Mouse (Mus musculus) adrenal gland, postnatal 36 days (tissue): ENCODE measurements around the gene Pitpnm1. TPM values are rescaled to one million over a fixed set of nuclear protein-coding genes. Genes with fewer than 3 reads are reported as not detected.
A peak's percentile ranks its signal among the peaks of the same experiment; 100 is the strongest.

ENCODE experiments used
- DNase-seq, 2 experiments: peaks; one replicate each; pipeline ENCODE4 v3.0.0; 2021; ENCODE audit warnings: mixed read lengths in 1 of 2
- total RNA-seq, 2 experiments: library from RNA; stranded (reverse); gene quantifications; 2 replicates each; pipeline ENCODE4 v1.2.3; 2021

The Pitpnm1 gene
- total RNA-seq, 2 experiments from 2014 or later, result 59.7 to 158 TPM

DNA sequence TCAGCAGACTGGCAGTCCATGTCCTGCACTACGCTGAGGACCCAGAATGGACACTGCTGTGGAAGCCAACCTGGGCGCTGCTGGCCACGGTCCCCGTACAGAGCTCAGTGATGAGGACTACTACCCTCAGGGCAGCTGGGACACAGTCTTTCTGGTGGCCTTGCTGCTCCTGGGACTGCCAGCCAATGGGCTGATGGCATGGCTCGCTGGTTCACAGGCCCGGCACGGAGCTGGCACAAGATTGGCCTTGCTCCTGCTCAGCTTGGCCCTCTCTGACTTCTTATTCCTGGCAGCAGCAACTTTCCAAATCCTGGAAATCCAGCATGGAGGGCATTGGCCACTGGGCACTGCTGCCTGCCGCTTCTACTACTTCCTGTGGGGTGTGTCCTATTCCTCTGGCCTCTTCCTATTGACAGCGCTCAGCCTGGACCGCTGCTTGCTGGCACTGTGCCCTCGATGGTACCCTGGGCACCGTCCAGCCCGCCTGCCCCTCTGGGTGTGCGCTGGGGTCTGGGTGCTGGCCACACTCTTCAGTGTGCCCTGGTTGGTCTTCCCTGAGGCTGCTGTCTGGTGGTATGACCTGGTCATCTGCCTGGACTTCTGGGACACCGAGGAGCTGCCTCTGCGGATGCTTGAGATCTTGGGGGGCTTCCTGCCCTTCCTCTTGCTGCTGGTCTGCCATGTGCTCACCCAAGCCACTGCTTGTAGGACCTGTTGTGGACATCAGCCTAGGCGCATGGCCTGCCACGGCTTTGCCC lies 42.8 kb downstream of the Pitpnm1 start:
- no peak for DNase-seq

- DNase-seq, result no peak
Observed at GRCm38 (mm10) chr19:4143759-4144268, 44.0 kb downstream of the Pitpnm1 start, which contains the start of gene Cabp4. Cabp4 (minus strand) TSS chr19:4144033.

DNA sequence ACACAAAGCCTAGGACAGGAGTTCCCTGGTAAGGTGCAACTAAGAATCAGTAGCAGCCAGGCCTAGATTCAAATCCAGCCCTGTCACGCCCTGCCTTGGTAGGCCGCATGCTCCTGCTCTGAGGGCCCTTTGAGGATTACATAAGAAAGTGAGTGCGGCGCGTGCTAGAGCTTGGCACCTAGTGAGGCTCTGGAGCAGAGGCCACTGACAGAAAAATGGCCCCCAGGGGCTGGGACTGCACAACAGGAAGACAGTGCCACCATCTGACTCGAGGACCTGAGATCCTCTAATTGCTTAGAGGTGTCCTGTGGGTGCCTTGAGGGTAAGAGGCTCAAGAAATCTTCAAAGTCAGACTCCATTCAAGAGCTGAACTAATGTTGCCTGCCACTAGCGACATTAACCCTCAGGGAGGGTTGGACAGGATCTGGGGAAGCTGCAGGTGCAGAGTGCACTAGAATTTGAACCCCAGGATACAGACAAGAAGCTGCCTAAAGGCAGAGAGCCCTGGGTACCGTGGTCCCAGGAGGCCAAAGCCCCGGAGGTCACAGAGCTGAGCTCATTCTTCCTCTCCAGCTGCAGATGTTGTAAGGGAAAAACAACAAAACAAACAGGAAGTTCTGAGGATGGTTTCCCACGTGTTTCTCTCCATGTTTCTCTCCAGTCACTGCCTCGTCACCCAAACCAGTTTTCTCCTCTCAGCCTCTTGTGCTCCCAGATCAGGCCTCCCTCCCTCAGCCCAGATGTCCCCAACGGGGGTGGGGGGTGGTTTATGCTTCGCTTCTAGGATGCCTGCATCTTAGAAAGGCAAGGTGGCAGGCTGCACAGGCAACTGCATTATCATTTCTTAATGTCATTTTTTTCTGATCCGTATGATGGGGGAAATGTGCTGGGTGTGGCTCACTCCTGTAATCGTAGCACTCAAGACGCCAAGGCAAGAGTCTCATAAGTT lies 45.0 kb downstream of the Pitpnm1 start:
- no peak for DNase-seq

GRCm38 (mm10) chr19:4145936-4146335 lies 46.1 kb downstream of the Pitpnm1 start:
- DNase-seq, result no peak

GRCm38 (mm10) chr19:4146366-4147021 lies 46.7 kb downstream of the Pitpnm1 start:
- no peak for DNase-seq

GRCm38 (mm10) chr19:4147022-4147405 lies 47.2 kb downstream of the Pitpnm1 start:
- no peak for DNase-seq

GRCm38 (mm10) chr19:4147782-4148490 lies 48.1 kb downstream of the Pitpnm1 start:
- no peak for DNase-seq

DNA sequence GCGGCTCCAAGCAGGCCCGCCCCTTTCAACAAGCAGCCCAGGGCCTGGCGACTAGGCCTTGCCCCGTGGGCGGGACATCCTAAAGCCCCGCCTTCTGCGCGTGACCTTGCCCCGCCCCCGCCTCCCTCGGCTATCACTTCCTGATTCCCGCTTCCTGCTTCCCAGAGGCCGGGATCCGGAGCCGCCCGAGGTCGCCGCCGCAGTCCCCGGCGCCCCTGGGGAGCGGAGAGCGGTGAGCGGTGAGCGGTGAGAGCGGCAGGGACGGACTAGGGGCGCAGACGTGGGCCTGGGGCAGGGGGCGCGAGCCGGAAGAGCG lies 48.7 kb downstream of the Pitpnm1 start, which contains the start of gene Coro1b:
Gene Coro1b (plus strand): TSS at position 129 of the 316 bp plus-strand sequence.
- DNase-seq, result peak; percentile 98 to 99

- DNase-seq, result no peak
Observed at GRCm38 (mm10) chr19:4148819-4149218, 49.0 kb downstream of the Pitpnm1 start.

- no peak for DNase-seq
Observed at GRCm38 (mm10) chr19:4149283-4149682, 49.5 kb downstream of the Pitpnm1 start.

DNA sequence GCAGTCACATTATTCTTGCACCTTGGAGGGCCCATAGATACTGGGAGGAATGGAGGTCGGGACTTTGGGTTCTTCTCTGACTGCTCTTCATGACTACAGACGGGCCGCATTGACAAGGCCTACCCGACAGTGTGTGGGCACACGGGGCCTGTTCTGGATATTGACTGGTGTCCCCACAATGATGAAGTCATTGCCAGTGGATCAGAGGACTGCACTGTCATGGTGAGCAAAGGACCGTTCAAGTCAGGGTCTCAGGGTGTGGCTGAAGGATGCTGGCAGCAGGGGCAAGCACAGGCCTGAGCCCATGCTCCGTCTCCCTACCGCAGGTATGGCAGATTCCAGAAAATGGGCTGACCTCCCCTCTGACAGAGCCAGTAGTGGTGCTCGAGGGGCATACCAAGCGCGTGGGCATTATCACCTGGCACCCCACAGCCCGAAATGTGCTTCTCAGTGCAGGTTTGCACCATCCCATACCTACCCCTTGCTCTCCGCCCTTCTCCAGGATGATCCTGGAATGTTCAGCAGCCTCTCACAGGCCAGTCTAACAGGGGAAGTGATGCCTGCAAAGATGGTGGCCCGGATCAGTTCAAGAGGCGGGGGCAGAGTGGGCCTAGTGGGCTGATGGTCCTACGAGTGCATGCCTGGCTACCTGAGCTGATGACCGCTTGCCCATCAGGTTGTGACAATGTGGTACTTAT lies 50.1 kb downstream of the Pitpnm1 start:
- no peak for DNase-seq

GRCm38 (mm10) chr19:4150567-4151487 lies 51.0 kb downstream of the Pitpnm1 start:
- DNase-seq, result no peak

- DNase-seq, result no peak
Observed at GRCm38 (mm10) chr19:4151488-4151860, 51.7 kb downstream of the Pitpnm1 start.

DNA sequence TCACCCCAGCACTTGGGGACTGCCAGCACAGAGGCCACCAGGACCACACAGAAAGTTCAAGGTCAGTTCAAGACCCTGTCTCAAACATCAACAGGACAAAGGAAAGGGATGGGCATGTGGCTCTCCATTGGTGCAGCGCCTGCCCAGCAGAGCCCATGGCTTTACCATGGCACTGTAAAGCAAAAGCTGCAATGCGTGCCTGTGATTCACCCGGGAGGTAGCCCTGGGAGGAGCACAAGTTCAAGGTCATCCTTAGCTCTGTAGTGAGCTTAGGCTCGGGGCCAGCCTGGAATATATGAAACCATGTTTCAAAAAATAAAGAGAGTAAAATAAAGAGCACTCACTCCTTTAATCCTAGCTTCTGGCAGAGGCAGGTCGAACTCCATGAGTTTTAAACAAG lies 52.1 kb downstream of the Pitpnm1 start:
- peak; percentile 62 to 65 for DNase-seq

DNA sequence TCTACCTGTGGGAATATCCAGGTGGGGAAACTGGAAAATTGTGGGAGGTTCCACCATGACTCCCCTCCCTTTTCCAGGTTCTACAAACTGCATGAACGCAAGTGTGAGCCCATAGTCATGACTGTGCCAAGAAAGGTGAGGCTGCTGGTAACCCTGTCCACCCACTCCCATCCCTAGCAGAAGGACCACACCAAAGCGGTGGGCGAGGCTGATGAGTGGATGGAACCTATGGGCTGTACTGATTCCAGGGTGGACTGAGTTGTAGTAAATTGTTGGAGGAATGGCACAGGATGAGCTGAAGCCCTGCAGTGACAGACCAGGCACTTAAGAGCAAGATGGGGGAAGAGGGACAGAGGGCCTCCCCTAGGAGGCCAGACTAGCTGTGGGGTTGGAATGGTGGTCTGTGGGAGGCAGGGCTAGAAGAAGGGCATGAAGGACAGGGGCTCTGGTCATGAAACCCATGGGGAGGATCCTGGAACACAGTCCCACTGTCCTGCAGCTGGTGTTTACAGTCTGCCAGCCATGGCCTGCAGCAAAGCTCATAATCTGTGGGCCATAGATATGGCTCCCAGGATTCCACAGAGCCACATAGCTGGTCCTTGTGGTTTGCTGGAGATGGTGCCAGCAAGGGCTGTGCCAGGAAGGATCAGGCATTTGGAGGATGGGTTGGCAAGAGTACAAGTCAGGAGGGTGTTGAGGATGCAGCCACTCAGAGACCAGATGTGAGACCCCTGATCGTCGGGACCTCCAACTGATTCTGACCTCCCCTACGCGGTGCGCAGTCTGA lies 52.8 kb downstream of the Pitpnm1 start:
- DNase-seq, result no peak

GRCm38 (mm10) chr19:4153232-4153654 lies 53.4 kb downstream of the Pitpnm1 start, which contains the start of gene Ptprcap:
Ptprcap (plus strand) TSS chr19:4153604.
- no peak for DNase-seq

DNA sequence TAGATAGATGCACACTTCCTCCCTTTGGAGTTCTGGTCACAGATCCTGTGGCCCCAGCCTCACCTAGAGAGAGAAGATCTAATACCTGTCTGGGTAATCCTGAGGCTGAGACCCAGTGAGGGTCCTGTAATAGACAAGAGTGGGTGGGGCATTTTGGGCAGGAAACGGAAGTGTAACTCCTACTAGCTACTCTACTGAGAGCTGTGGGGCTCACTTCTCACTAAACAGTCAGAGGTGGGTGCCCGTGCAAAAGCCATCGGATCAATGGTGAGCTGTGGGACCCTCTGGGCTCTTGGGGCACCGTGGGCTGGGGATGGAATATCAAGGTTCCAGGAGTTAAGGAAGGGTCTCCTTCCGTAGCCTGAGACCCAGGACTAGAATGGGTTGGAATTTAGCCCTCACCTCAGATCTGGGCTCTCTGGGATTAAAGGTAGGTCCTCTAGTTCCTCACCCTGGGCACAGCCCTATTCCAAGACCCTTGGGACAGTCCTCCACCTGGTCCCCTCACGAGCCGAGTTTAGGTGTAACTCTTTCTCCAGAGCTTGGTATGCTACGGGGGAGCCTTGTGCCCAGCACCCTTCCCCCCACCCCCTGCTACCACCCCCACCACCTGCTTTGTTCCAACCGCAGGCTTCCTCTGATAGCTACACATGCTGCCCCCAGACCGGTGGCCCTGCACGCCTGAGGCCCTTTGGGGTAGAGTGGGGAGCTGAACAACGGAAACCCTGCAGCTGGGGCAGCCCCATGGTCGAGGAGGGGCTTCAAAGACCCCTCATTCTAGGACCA lies 54.8 kb downstream of the Pitpnm1 start:
- no peak for DNase-seq
